Mouse (Mus musculus) heart, embryonic 11.5 days (tissue): ENCODE results near the gene Plcb1. TPM values are rescaled to one million over a fixed set of nuclear protein-coding genes. Genes with fewer than 3 reads are reported as not detected.
"Not testable (repeated sequence)": the region's sequence is repeated elsewhere in the genome, so short reads cannot be mapped to it uniquely, and the experiment has no call there.

ENCODE experiments used
- ATAC-seq: fragments of 200-750 bp; cut with Nextera tagmentation; replicated peaks from 2 replicates; pipeline ENCODE4 v1.8.0; 2017; ENCODE audit warnings: moderate library complexity; ENCODE audit not compliant: insufficient number of reproducible peaks, low FRiP score, low TSS enrichment
- H3K27ac ChIP-seq: fragments of 300-500 bp; sonication (generic); 2 replicates; pipeline ENCODE4 v1.5.1; 2014; ENCODE audit warnings: mild to moderate bottlenecking, low read depth, low read length
- H3K27me3 ChIP-seq: fragments of 300-500 bp; sonication (generic); 2 replicates; pipeline ENCODE4 v1.6.1; 2014; ENCODE audit warnings: mild to moderate bottlenecking, low read length, mixed read lengths; ENCODE audit not compliant: control insufficient read depth, insufficient read depth
- H3K36me3 ChIP-seq: fragments of 300-500 bp; sonication (generic); 2 replicates; pipeline ENCODE4 v1.6.1; 2014; ENCODE audit warnings: mild to moderate bottlenecking, low read length, moderate library complexity, mixed read lengths; ENCODE audit not compliant: control insufficient read depth, insufficient read depth
- H3K4me1 ChIP-seq: fragments of 300-500 bp; sonication (generic); 2 replicates; pipeline ENCODE4 v1.6.1; 2014; ENCODE audit warnings: low read length; ENCODE audit not compliant: control insufficient read depth, insufficient read depth
- H3K4me2 ChIP-seq: fragments of 300-500 bp; sonication (generic); 2 replicates; pipeline ENCODE4 v1.6.1; 2014; ENCODE audit warnings: mild to moderate bottlenecking, moderate library complexity
- H3K4me3 ChIP-seq: fragments of 300-500 bp; sonication (generic); 2 replicates; pipeline ENCODE4 v1.5.1; 2014; ENCODE audit warnings: low read depth, low read length
- H3K9ac ChIP-seq: fragments of 300-500 bp; sonication (generic); 2 replicates; pipeline ENCODE4 v1.6.1; 2014; ENCODE audit warnings: mild to moderate bottlenecking, low read depth, low read length, moderate library complexity
- H3K9me3 ChIP-seq: fragments of 300-500 bp; sonication (generic); replicated peaks from 2 replicates; pipeline ENCODE4 v1.6.1; 2016; ENCODE audit warnings: low read length; ENCODE audit not compliant: control insufficient read depth
- WGBS: fragments of 180-500 bp; shearing (Covaris S2); extraction: QIAGEN DNeasy Blood & Tissue Kit; methylation state at CpG from one replicate; pipeline ENCODE4 v1.1.7; 2014; ENCODE audit not compliant: insufficient replicate concordance; 5-methylcytosine and 5-hydroxymethylcytosine counted together
- polyA plus RNA-seq: library from polyadenylated mRNA; unstranded; fragments of >200 nt; fragmentation: Nextera tagmentation; extraction: Ambion mirVana; gene quantifications from 2 replicates; pipeline ENCODE4 v1.2.1, GENCODE M21; 2014

The Plcb1 gene
- polyA plus RNA-seq, 1 experiment from 2014 or later = 7.2 TPM

- Histone ChIP-seq H3K27me3 (no peaks in the 10 kb centered on the region), H3K9me3 (no peaks in the 10 kb centered on the region), H3K36me3 (no peaks in the 10 kb centered on the region), H3K27ac (no peak overlapping the region), H3K4me2 (no peak overlapping the region), H3K4me3 (no peak overlapping the region), H3K4me1 (peaks cover 2% of the 10 kb centered on the region; the same call in 1 of the 2 replicates), H3K9ac (no peak overlapping the region)
- WGBS = 67% methylated on average over 1 of the region's 1 CpGs
- no peak for ATAC-seq
Measured at GRCm38 (mm10) chr2:134977641-134978040, 191.8 kb downstream of the Plcb1 start.

GRCm38 (mm10) chr2:134981394-134981793 is 195.5 kb downstream of the Plcb1 start:
- Histone ChIP-seq H3K36me3 (no peaks in the 10 kb centered on the region), H3K27ac (no peak overlapping the region), H3K4me3 (no peak overlapping the region), H3K9me3 (no peaks in the 10 kb centered on the region), H3K9ac (no peak overlapping the region), H3K4me2 (no peak overlapping the region), H3K4me1 (no peaks in the 10 kb centered on the region), H3K27me3 (no peaks in the 10 kb centered on the region)
- no peak for ATAC-seq

- 89% methylated on average over 3 of the region's 3 CpGs for WGBS
- Histone ChIP-seq H3K27ac (no peak overlapping the region), H3K4me2 (no peak overlapping the region), H3K4me1 (no peaks in the 10 kb centered on the region), H3K36me3 (no peaks in the 10 kb centered on the region), H3K9me3 (no peaks in the 10 kb centered on the region), H3K4me3 (no peak overlapping the region), H3K27me3 (no peaks in the 10 kb centered on the region), H3K9ac (no peak overlapping the region)
- no peak for ATAC-seq
Measured at GRCm38 (mm10) chr2:134984884-134985283, 199.0 kb downstream of the Plcb1 start.

GRCm38 (mm10) chr2:134987978-134988377 is 202.1 kb downstream of the Plcb1 start:
- 69% methylated on average over 5 of the region's 5 CpGs for WGBS

GRCm38 (mm10) chr2:134989650-134990292 is 203.9 kb downstream of the Plcb1 start:
- Histone ChIP-seq H3K27me3 (no peaks in the 10 kb centered on the region), H3K27ac (no peak overlapping the region), H3K4me2 (no peak overlapping the region), H3K9me3 (no peaks in the 10 kb centered on the region), H3K4me3 (no peak overlapping the region), H3K36me3 (no peaks in the 10 kb centered on the region), H3K9ac (no peak overlapping the region), H3K4me1 (no peaks in the 10 kb centered on the region)
- ATAC-seq = no peak
- 53% methylated on average over 9 of the region's 9 CpGs for WGBS

More at GRCm38 (mm10) chr2:134987978-134988377, 202.1 kb downstream of the Plcb1 start:
- Histone ChIP-seq H3K9ac (no peak overlapping the region), H3K27me3 (no peaks in the 10 kb centered on the region), H3K4me3 (no peak overlapping the region), H3K27ac (no peak overlapping the region), H3K4me1 (no peaks in the 10 kb centered on the region), H3K9me3 (no peaks in the 10 kb centered on the region), H3K36me3 (no peaks in the 10 kb centered on the region), H3K4me2 (no peak overlapping the region)
- no peak for ATAC-seq

- Histone ChIP-seq H3K36me3 (no peaks in the 10 kb centered on the region), H3K27me3 (no peaks in the 10 kb centered on the region), H3K9me3 (no peaks in the 10 kb centered on the region), H3K4me3 (no peak overlapping the region), H3K4me2 (no peak overlapping the region), H3K9ac (no peak overlapping the region), H3K27ac (no peak overlapping the region), H3K4me1 (no peaks in the 10 kb centered on the region)
- no peak for ATAC-seq
- 75% methylated on average over 1 of the region's 1 CpGs for WGBS
Measured at GRCm38 (mm10) chr2:135007134-135007533, 221.3 kb downstream of the Plcb1 start.

GRCm38 (mm10) chr2:135007885-135008284 is 222.0 kb downstream of the Plcb1 start:
- H3K4me1 ChIP-seq, H3K4me3 ChIP-seq, H3K4me2 ChIP-seq, ATAC-seq, H3K9me3 ChIP-seq, H3K9ac ChIP-seq, H3K36me3 ChIP-seq, H3K27me3 ChIP-seq, H3K27ac ChIP-seq: not testable (repeated sequence)
- WGBS = 90% methylated on average over 2 of the region's 2 CpGs

GRCm38 (mm10) chr2:135010371-135010770 is 224.5 kb downstream of the Plcb1 start:
- H3K4me2 ChIP-seq = no peak overlapping the region
- no peak overlapping the region for H3K9ac ChIP-seq
- H3K4me1 ChIP-seq = no peaks in the 10 kb centered on the region
- no peaks in the 10 kb centered on the region for H3K36me3 ChIP-seq
- no peak overlapping the region for H3K4me3 ChIP-seq
- no peaks in the 10 kb centered on the region for H3K9me3 ChIP-seq
- no peak for ATAC-seq
- 80% methylated on average over 8 of the region's 8 CpGs for WGBS
- no peaks in the 10 kb centered on the region for H3K27me3 ChIP-seq
- H3K27ac ChIP-seq = no peak overlapping the region

GRCm38 (mm10) chr2:135015501-135015900 is 229.6 kb downstream of the Plcb1 start:
- no peak overlapping the region for H3K4me2 ChIP-seq
- no peaks in the 10 kb centered on the region for H3K36me3 ChIP-seq
- H3K4me1 ChIP-seq = no peaks in the 10 kb centered on the region
- H3K9me3 ChIP-seq = no peaks in the 10 kb centered on the region
- no peak overlapping the region for H3K4me3 ChIP-seq
- H3K27ac ChIP-seq = no peak overlapping the region
- 54% methylated on average over 6 of the region's 6 CpGs for WGBS
- no peaks in the 10 kb centered on the region for H3K27me3 ChIP-seq
- no peak overlapping the region for H3K9ac ChIP-seq
- no peak for ATAC-seq
